Mouse (Mus musculus) hindbrain, embryonic 15.5 days (tissue): ENCODE measurements around the gene Dgkh. TPM values are rescaled to one million over a fixed set of nuclear protein-coding genes. Genes with fewer than 3 reads are reported as not detected.

Experiments used
- ATAC-seq: fragments of 200-750 bp; cut with Nextera tagmentation; 2 replicates; pipeline ENCODE4 v1.8.0; 2017; ENCODE audit warnings: low read depth, moderate number of reproducible peaks, moderate TSS enrichment; ENCODE audit not compliant: low FRiP score
- H3K27ac ChIP-seq: fragments of 300-500 bp; sonication (generic); replicated peaks from 2 replicates; pipeline ENCODE4 v1.5.1; 2015; ENCODE audit warnings: mild to moderate bottlenecking, inconsistent platforms
- H3K27me3 ChIP-seq: fragments of 300-500 bp; sonication (generic); 2 replicates; pipeline ENCODE4 v1.6.1; 2015; ENCODE audit warnings: control low read depth, inconsistent platforms
- H3K36me3 ChIP-seq: fragments of 300-500 bp; sonication (generic); 2 replicates; pipeline ENCODE4 v1.6.1; 2015; ENCODE audit warnings: control low read depth, inconsistent platforms
- H3K4me1 ChIP-seq: fragments of 300-500 bp; sonication (generic); replicated peaks from 2 replicates; pipeline ENCODE4 v1.6.1; 2015; ENCODE audit warnings: control low read depth, inconsistent platforms
- H3K4me2 ChIP-seq: fragments of 300-500 bp; sonication (generic); 2 replicates; pipeline ENCODE4 v1.6.1; 2015; ENCODE audit warnings: moderate library complexity, mild to moderate bottlenecking, inconsistent platforms
- H3K4me3 ChIP-seq: fragments of 300-500 bp; sonication (generic); 2 replicates; pipeline ENCODE4 v1.5.1; 2015; ENCODE audit warnings: mild to moderate bottlenecking, inconsistent platforms
- H3K9ac ChIP-seq: fragments of 300-500 bp; sonication (generic); 2 replicates; pipeline ENCODE4 v1.6.1; 2015; ENCODE audit warnings: inconsistent platforms
- H3K9me3 ChIP-seq: fragments of 300-500 bp; sonication (generic); 2 replicates; pipeline ENCODE4 v1.6.1; 2016; ENCODE audit warnings: control low read depth, inconsistent platforms
- WGBS: fragments of 180-500 bp; shearing (Covaris S2); methylation state at CpG from one replicate; pipeline ENCODE4 v1.1.7; 2015; 5-methylcytosine and 5-hydroxymethylcytosine counted together
- polyA plus RNA-seq: library from polyadenylated mRNA; unstranded; fragments of >200 nt; fragmentation: Nextera tagmentation; extraction: Ambion mirVana; gene quantifications from 2 replicates; pipeline ENCODE4 v1.2.1, GENCODE M21; 2015

Gene Dgkh
- 3.5 and 5.0 TPM in 2 replicates for polyA plus RNA-seq

GRCm38 (mm10) chr14:78732617-78733312 lies at the start of gene Dgkh:
Gene Dgkh (minus strand): TSS chr14:78732776.
- Histone ChIP-seq H3K36me3 (no peaks in the 10 kb centered on the region), H3K9ac (peak within 1 kb of the TSS; percentile 88), H3K9me3 (no peaks in the 10 kb centered on the region), H3K27ac (peak within 1 kb of the TSS; percentile 93), H3K27me3 (0 out of 2 replicates have a peak, but pooled peaks cover 4% of the 10 kb centered on the region), H3K4me2 (peak within 1 kb of the TSS; percentile 90), H3K4me1 (peaks cover 25% of the 10 kb centered on the region), H3K4me3 (peak within 1 kb of the TSS; percentile 85)
- 0% methylated on average over 63 of the region's 71 CpGs for WGBS
- ATAC-seq = peak; percentile 95

- H3K4me2 ChIP-seq = peak overlapping the region; percentile 47
- no peak for ATAC-seq
- H3K9me3 ChIP-seq = no peaks in the 10 kb centered on the region
- H3K4me3 ChIP-seq = peak overlapping the region; percentile 21
- no peak overlapping the region for H3K9ac ChIP-seq
- no peaks in the 10 kb centered on the region for H3K36me3 ChIP-seq
- whole genome bisulfite sequencing = 37% methylated on average over 18 of the region's 18 CpGs
- H3K27me3 ChIP-seq = no peaks in the 10 kb centered on the region
- H3K4me1 ChIP-seq = peaks cover 13% of the 10 kb centered on the region
- no peak overlapping the region for H3K27ac ChIP-seq
Measured at GRCm38 (mm10) chr14:78777215-78777614, 44.6 kb upstream of the Dgkh start.

- Histone ChIP-seq H3K4me2 (peak overlapping the region; percentile 47), H3K9ac (no peak overlapping the region), H3K36me3 (no peaks in the 10 kb centered on the region), H3K27ac (no peak overlapping the region), H3K4me3 (peak overlapping the region; percentile 21), H3K9me3 (no peaks in the 10 kb centered on the region), H3K27me3 (no peaks in the 10 kb centered on the region), H3K4me1 (peaks cover 13% of the 10 kb centered on the region)
- WGBS = 6% methylated on average over 8 of the region's 8 CpGs
- no peak for ATAC-seq
Measured at GRCm38 (mm10) chr14:78776659-78777058, 44.1 kb upstream of the Dgkh start.

- ATAC-seq = no peak
- no peak overlapping the region for H3K9ac ChIP-seq
Measured at GRCm38 (mm10) chr14:78775699-78776098, 43.1 kb upstream of the Dgkh start.

GRCm38 (mm10) chr14:78775226-78775625 lies 42.6 kb upstream of the Dgkh start:
- Histone ChIP-seq H3K27me3 (no peaks in the 10 kb centered on the region), H3K9me3 (no peaks in the 10 kb centered on the region), H3K36me3 (no peaks in the 10 kb centered on the region), H3K4me1 (peaks cover 13% of the 10 kb centered on the region), H3K4me2 (no peak overlapping the region), H3K9ac (no peak overlapping the region), H3K4me3 (no peak overlapping the region), H3K27ac (no peak overlapping the region)
- no peak for ATAC-seq
- WGBS = 57% methylated on average over 6 of the region's 6 CpGs

More at GRCm38 (mm10) chr14:78775699-78776098, 43.1 kb upstream of the Dgkh start:
- peaks cover 13% of the 10 kb centered on the region for H3K4me1 ChIP-seq
- no peaks in the 10 kb centered on the region for H3K9me3 ChIP-seq
- H3K36me3 ChIP-seq = no peaks in the 10 kb centered on the region
- no peak overlapping the region for H3K4me2 ChIP-seq
- H3K27me3 ChIP-seq = no peaks in the 10 kb centered on the region
- H3K27ac ChIP-seq = no peak overlapping the region
- no peak overlapping the region for H3K4me3 ChIP-seq
- 75% methylated on average over 14 of the region's 14 CpGs for WGBS

- no peak for ATAC-seq
- whole genome bisulfite sequencing = 21% methylated on average over 3 of the region's 3 CpGs
- H3K4me1 ChIP-seq = no peaks in the 10 kb centered on the region
- no peaks in the 10 kb centered on the region for H3K36me3 ChIP-seq
- no peaks in the 10 kb centered on the region for H3K27me3 ChIP-seq
- no peak overlapping the region for H3K4me3 ChIP-seq
- H3K27ac ChIP-seq = no peak overlapping the region
- H3K4me2 ChIP-seq = no peak overlapping the region
- no peak overlapping the region for H3K9ac ChIP-seq
- no peaks in the 10 kb centered on the region for H3K9me3 ChIP-seq
Measured at GRCm38 (mm10) chr14:78770457-78770856, 37.9 kb upstream of the Dgkh start.

GRCm38 (mm10) chr14:78761064-78761463 lies 28.5 kb upstream of the Dgkh start:
- ATAC-seq = no peak
- Histone ChIP-seq H3K9ac (no peak overlapping the region), H3K4me3 (no peak overlapping the region), H3K27ac (no peak overlapping the region), H3K36me3 (no peaks in the 10 kb centered on the region), H3K27me3 (no peaks in the 10 kb centered on the region), H3K9me3 (no peaks in the 10 kb centered on the region), H3K4me1 (no peaks in the 10 kb centered on the region), H3K4me2 (no peak overlapping the region)
- 86% methylated on average over 2 of the region's 2 CpGs for WGBS

GRCm38 (mm10) chr14:78759491-78759890 lies 26.9 kb upstream of the Dgkh start:
- H3K4me3 ChIP-seq = no peak overlapping the region
- H3K27me3 ChIP-seq = no peaks in the 10 kb centered on the region
- no peak overlapping the region for H3K27ac ChIP-seq
- H3K9me3 ChIP-seq = no peaks in the 10 kb centered on the region
- no peaks in the 10 kb centered on the region for H3K36me3 ChIP-seq
- 16% methylated on average over 3 of the region's 3 CpGs for WGBS
- no peaks in the 10 kb centered on the region for H3K4me1 ChIP-seq
- no peak overlapping the region for H3K4me2 ChIP-seq
- no peak overlapping the region for H3K9ac ChIP-seq
- no peak for ATAC-seq

- Histone ChIP-seq H3K4me3 (no peak overlapping the region), H3K9ac (no peak overlapping the region), H3K9me3 (no peaks in the 10 kb centered on the region), H3K27ac (no peak overlapping the region), H3K4me2 (no peak overlapping the region), H3K36me3 (no peaks in the 10 kb centered on the region), H3K27me3 (no peaks in the 10 kb centered on the region), H3K4me1 (no peaks in the 10 kb centered on the region)
- 66% methylated on average over 1 of the region's 1 CpGs for WGBS
- ATAC-seq = no peak
Measured at GRCm38 (mm10) chr14:78755316-78755715, 22.7 kb upstream of the Dgkh start.

GRCm38 (mm10) chr14:78748692-78749091 lies 16.1 kb upstream of the Dgkh start:
- Histone ChIP-seq H3K4me3 (no peak overlapping the region), H3K9me3 (no peaks in the 10 kb centered on the region), H3K36me3 (no peaks in the 10 kb centered on the region), H3K27me3 (no peaks in the 10 kb centered on the region), H3K27ac (no peak overlapping the region), H3K9ac (no peak overlapping the region), H3K4me1 (no peaks in the 10 kb centered on the region), H3K4me2 (no peak overlapping the region)
- ATAC-seq = no peak
- WGBS = 92% methylated on average over 2 of the region's 2 CpGs

- Histone ChIP-seq H3K4me1 (no peaks in the 10 kb centered on the region), H3K9me3 (no peaks in the 10 kb centered on the region), H3K27ac (no peak overlapping the region), H3K4me3 (no peak overlapping the region), H3K9ac (no peak overlapping the region), H3K4me2 (no peak overlapping the region), H3K36me3 (no peaks in the 10 kb centered on the region), H3K27me3 (no peaks in the 10 kb centered on the region)
- no peak for ATAC-seq
- 50% methylated on average over 14 of the region's 14 CpGs for WGBS
Measured at GRCm38 (mm10) chr14:78747969-78748651, 15.5 kb upstream of the Dgkh start.

GRCm38 (mm10) chr14:78747454-78747853 lies 14.9 kb upstream of the Dgkh start:
- H3K9me3 ChIP-seq = no peaks in the 10 kb centered on the region
- no peaks in the 10 kb centered on the region for H3K36me3 ChIP-seq
- no peak overlapping the region for H3K27ac ChIP-seq
- H3K27me3 ChIP-seq = no peaks in the 10 kb centered on the region
- no peak for ATAC-seq
- no peak overlapping the region for H3K4me3 ChIP-seq
- WGBS = 88% methylated on average over 3 of the region's 3 CpGs
- no peak overlapping the region for H3K4me2 ChIP-seq
- no peaks in the 10 kb centered on the region for H3K4me1 ChIP-seq
- H3K9ac ChIP-seq = no peak overlapping the region
